Comparison of ENCODE assay signal across 8 mouse cellular contexts in genomic region chr11:6178673-6179166, GRCm38 (mm10). TPM values are rescaled to one million over a fixed set of nuclear protein-coding genes. Genes with fewer than 3 reads are reported as not detected.
DNase-seq lines count a peak whose midpoint lies in the region; ATAC-seq and TF ChIP-seq lines count a peak whose summit lies in the region.

No protein-coding gene starts in this region.

- peaks cover 100% of the 10 kb centered on the region for H3K79me2 ChIP-seq in macrophage (ENCODE audit: inconsistent target)

- H3K27me3 ChIP-seq in lung, embryonic 14.5 days (ENCODE audit: insufficient read depth, low read length), result no peaks in the 10 kb centered on the region
- no peaks in the 10 kb centered on the region for H3K27me3 ChIP-seq in heart, embryonic 13.5 days (replicated peaks)

- ATAC-seq in lung, embryonic 14.5 days (ENCODE audit: insufficient read depth), result no peak
- ATAC-seq in activated CD4-positive, CD25-positive, alpha-beta regulatory T cell, adult 4 months, result peak; percentile 80
- no peak for ATAC-seq in heart, embryonic 13.5 days (ENCODE audit: extremely low read depth, insufficient number of reproducible peaks, low FRiP score, low TSS enrichment)

- peaks cover 11% of the 10 kb centered on the region for H3K4me1 ChIP-seq in lung, embryonic 14.5 days (ENCODE audit: insufficient read depth)
- H3K4me1 ChIP-seq in heart, embryonic 13.5 days, result peaks cover 58% of the 10 kb centered on the region

- peak; percentile 13 for DNase-seq in lung, embryonic 14.5 days
- no peak for DNase-seq in lung, adult 18-20 months
- DNase-seq in MN1 (ENCODE audit: low spot score), result no peak
- no peak for DNase-seq in cerebellum, postnatal 4 days (ENCODE audit: low spot score in 2 of 2)
- no peak for DNase-seq in ovary, postnatal 14 days (ENCODE audit: low spot score)

- H3K4me2 ChIP-seq in lung, embryonic 14.5 days, result no peak overlapping the region
- H3K4me2 ChIP-seq in heart, embryonic 13.5 days, result no peak overlapping the region; the same call in 1 of the 2 replicates

- H3K9me3 ChIP-seq in lung, embryonic 14.5 days (ENCODE audit: low read depth, low read length), result no peaks in the 10 kb centered on the region
- H3K9me3 ChIP-seq in heart, embryonic 13.5 days, result no peaks in the 10 kb centered on the region

- H3K36me3 ChIP-seq in lung, embryonic 14.5 days (ENCODE audit: insufficient read depth), result no peaks in the 10 kb centered on the region
- no peaks in the 10 kb centered on the region for H3K36me3 ChIP-seq in heart, embryonic 13.5 days
- H3K36me3 ChIP-seq in macrophage (ENCODE audit: inconsistent target), result no peaks in the 10 kb centered on the region

- TF ChIP-seq CTCF in lung, embryonic 14.5 days (IDR thresholded peaks at IDR 0.05; ENCODE audit: low read depth), result no peak

- H3K4me3 ChIP-seq in lung, embryonic 14.5 days (ENCODE audit: low read depth, low read length), result no peak overlapping the region
- no peak overlapping the region for H3K4me3 ChIP-seq in heart, embryonic 13.5 days
- H3K4me3 ChIP-seq in macrophage (ENCODE audit: inconsistent target), result no peak overlapping the region

- WGBS in lung, embryonic 14.5 days, result 31% methylated on average over 2 of the region's 2 CpGs
- WGBS in heart, embryonic 13.5 days, result 24% methylated on average over 2 of the region's 2 CpGs
- WGBS in macrophage (ENCODE audit: missing documents), result 0% methylated on average over 2 of the region's 2 CpGs

- H3K27ac ChIP-seq in lung, embryonic 14.5 days (ENCODE audit: low read depth), result peak overlapping the region; percentile 26; the same call in 1 of the 2 replicates
- 0 out of 2 replicates have a peak overlapping the region, but pooled peaks have one; percentile 20 for H3K27ac ChIP-seq in heart, embryonic 13.5 days (replicated peaks)
- H3K27ac ChIP-seq in macrophage, result peak overlapping the region; percentile 22

- H3K9ac ChIP-seq in lung, embryonic 14.5 days, result 0 out of 2 replicates have a peak overlapping the region, but pooled peaks have one; percentile 18
- H3K9ac ChIP-seq in heart, embryonic 13.5 days, result no peak overlapping the region

RNA-seq across cellular contexts. Expression of gene A730071L15Rik, which starts 21.1 kb away (rescaled TPM):
- 0.63 and 0.73 TPM in 2 replicates for polyA plus RNA-seq in lung, embryonic 14.5 days (2014; fragmentation: Nextera tagmentation; extraction: Ambion mirVana)
- polyA plus RNA-seq in activated CD4-positive, CD25-positive, alpha-beta regulatory T cell, adult 4 months (2017; shearing (Covaris generic)), result not detected
- polyA plus RNA-seq in heart, embryonic 13.5 days (2015; fragmentation: Nextera tagmentation; extraction: Ambion mirVana), result 0.32 and 0.55 TPM in 2 replicates
- 1 to 10 TPM in 2 of 26 experiments, under 1 TPM in 6, not detected in 18; 0.41 to 1.2 (median 0.67) TPM for total RNA-seq in macrophage (2018; cell fraction: chromatin; rRNA removed)
- under 1 TPM in 3 of 26 experiments, not detected in 23; 0.09 to 0.17 (median 0.10) TPM for total RNA-seq in macrophage (2018; cell fraction: cytosol; rRNA removed)
- 1 to 10 TPM in 5 of 26 experiments, under 1 TPM in 11, not detected in 10; 0.29 to 2.1 (median 0.58) TPM for total RNA-seq in macrophage (2018; cell fraction: nucleus; rRNA removed)
- not detected in 3 replicates for polyA plus RNA-seq in macrophage (2018)

RNA-seq across cellular contexts. Expression of gene Nudcd3, which starts 21.5 kb away (rescaled TPM):
- polyA plus RNA-seq in lung, embryonic 14.5 days (2014; fragmentation: Nextera tagmentation; extraction: Ambion mirVana), result 37.0 and 38.6 TPM in 2 replicates
- 10 to 100 TPM; 28.9 to 32.6 TPM for polyA plus RNA-seq in activated CD4-positive, CD25-positive, alpha-beta regulatory T cell, adult 4 months (2017; shearing (Covaris generic))
- polyA plus RNA-seq in heart, embryonic 13.5 days (2015; fragmentation: Nextera tagmentation; extraction: Ambion mirVana), result 30.1 and 33.2 TPM in 2 replicates
- total RNA-seq in macrophage (2018; cell fraction: chromatin; rRNA removed), result 10 to 100 TPM; 19.3 to 84.8 (median 53.6) TPM
- 10 to 100 TPM; 25.6 to 47.7 (median 34.1) TPM for total RNA-seq in macrophage (2018; cell fraction: cytosol; rRNA removed)
- total RNA-seq in macrophage (2018; cell fraction: nucleus; rRNA removed), result 10 to 100 TPM; 25.3 to 73.9 (median 51.4) TPM
- 26.1 to 35.2 TPM (median 27.7 TPM) in 3 replicates for polyA plus RNA-seq in macrophage (2018)

RNA-seq across cellular contexts. Expression of gene Npc1l1, which starts 51.2 kb away (rescaled TPM):
- polyA plus RNA-seq in lung, embryonic 14.5 days (2014; fragmentation: Nextera tagmentation; extraction: Ambion mirVana), result 0.04 TPM in 1 of 2 replicates, not detected in the other
- polyA plus RNA-seq in activated CD4-positive, CD25-positive, alpha-beta regulatory T cell, adult 4 months (2017; shearing (Covaris generic)), result not detected
- not detected in 2 replicates for polyA plus RNA-seq in heart, embryonic 13.5 days (2015; fragmentation: Nextera tagmentation; extraction: Ambion mirVana)
- under 1 TPM in 14 of 26 experiments, not detected in 12; 0.12 to 0.39 (median 0.23) TPM for total RNA-seq in macrophage (2018; cell fraction: chromatin; rRNA removed)
- total RNA-seq in macrophage (2018; cell fraction: cytosol; rRNA removed), result not detected
- total RNA-seq in macrophage (2018; cell fraction: nucleus; rRNA removed), result under 1 TPM in 11 of 26 experiments, not detected in 15; 0.06 to 0.32 (median 0.16) TPM
- 0.03 TPM in 1 of 3 replicates, not detected in the others for polyA plus RNA-seq in macrophage (2018)
